Mouse (Mus musculus) limb, embryonic 15.5 days (tissue): ENCODE data around the gene Arhgef28. TPM values are rescaled to one million over a fixed set of nuclear protein-coding genes. Genes with fewer than 3 reads are reported as not detected.
A peak's percentile ranks its signal among the peaks of the same experiment; 100 is the strongest.
"Not testable (repeated sequence)": the region's sequence is repeated elsewhere in the genome, so short reads cannot be mapped to it uniquely, and the experiment has no call there.

ENCODE experiments used
- ATAC-seq: fragments of 200-750 bp; cut with Nextera tagmentation; 2 replicates; pipeline ENCODE4 v1.8.0; 2017; ENCODE audit warnings: low read depth, moderate TSS enrichment; ENCODE audit not compliant: insufficient number of reproducible peaks, low FRiP score, low TSS enrichment
- H3K27ac ChIP-seq: fragments of 300-500 bp; sonication (generic); 2 replicates; pipeline ENCODE4 v1.5.1; 2015; ENCODE audit warnings: moderate library complexity, mild to moderate bottlenecking, inconsistent platforms
- H3K27me3 ChIP-seq: fragments of 300-500 bp; sonication (generic); 2 replicates; pipeline ENCODE4 v1.6.1; 2015; ENCODE audit warnings: inconsistent platforms
- H3K36me3 ChIP-seq: fragments of 300-500 bp; sonication (generic); 2 replicates; pipeline ENCODE4 v1.6.1; 2015; ENCODE audit warnings: inconsistent platforms
- H3K4me1 ChIP-seq: fragments of 300-500 bp; sonication (generic); 2 replicates; pipeline ENCODE4 v1.6.1; 2015; ENCODE audit warnings: inconsistent platforms
- H3K4me2 ChIP-seq: fragments of 300-500 bp; sonication (generic); 2 replicates; pipeline ENCODE4 v1.6.1; 2015; ENCODE audit warnings: mild to moderate bottlenecking, inconsistent platforms
- H3K4me3 ChIP-seq: fragments of 300-500 bp; sonication (generic); 2 replicates; pipeline ENCODE4 v1.5.1; 2015; ENCODE audit warnings: mild to moderate bottlenecking, inconsistent platforms
- H3K9ac ChIP-seq: fragments of 300-500 bp; sonication (generic); 2 replicates; pipeline ENCODE4 v1.6.1; 2015; ENCODE audit warnings: inconsistent platforms
- H3K9me3 ChIP-seq: fragments of 300-500 bp; sonication (generic); 2 replicates; pipeline ENCODE4 v1.6.1; 2016; ENCODE audit warnings: inconsistent platforms
- WGBS: fragments of 180-500 bp; shearing (Covaris S2); methylation state at CpG from one replicate; pipeline ENCODE4 v1.1.7; 2015; 5-methylcytosine and 5-hydroxymethylcytosine counted together
- polyA plus RNA-seq: library from polyadenylated mRNA; unstranded; fragments of >200 nt; fragmentation: Nextera tagmentation; extraction: Ambion mirVana; gene quantifications from 2 replicates; pipeline ENCODE4 v1.2.1, GENCODE M21; 2015

The Arhgef28 gene
- polyA plus RNA-seq, 1 experiment from 2014 or later = 15.0 TPM

DNA sequence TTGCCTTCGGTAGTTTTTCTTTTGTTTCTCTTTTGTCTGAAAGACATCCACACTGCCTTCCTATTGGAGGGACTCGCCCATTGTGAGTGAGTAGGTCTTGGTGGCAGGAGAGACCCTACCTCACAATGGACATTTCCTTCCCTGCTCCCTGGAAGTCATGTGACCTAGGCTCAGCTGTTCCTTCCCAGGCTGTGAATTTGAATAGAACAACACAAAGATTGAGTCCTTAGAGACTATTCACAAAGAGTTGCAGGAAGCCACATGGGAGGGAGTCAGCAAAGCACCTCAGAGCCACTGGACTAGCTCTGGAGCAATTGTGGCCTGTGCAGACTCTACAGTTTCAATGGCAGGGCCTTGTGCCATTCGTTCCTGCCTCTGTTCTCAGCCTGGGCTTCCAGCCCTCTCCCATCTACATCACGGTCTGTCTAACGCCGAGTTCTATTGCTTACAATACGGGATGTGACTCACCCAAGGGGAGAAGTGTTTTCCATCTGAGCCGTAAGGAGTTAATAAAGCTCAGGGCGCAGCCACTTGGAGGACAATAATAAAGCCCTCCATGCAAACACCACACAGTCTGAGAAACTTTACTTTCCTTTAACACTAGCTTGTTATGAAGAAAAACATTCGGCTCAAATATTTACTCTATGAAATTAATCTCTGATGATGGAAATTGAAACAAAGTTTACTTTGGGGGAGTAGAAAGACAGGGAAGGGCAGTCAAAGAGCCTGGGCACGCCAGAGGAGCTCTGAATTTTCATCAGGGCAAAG lies 85.7 kb downstream of the Arhgef28 start:
- Histone ChIP-seq H3K9ac (no peak overlapping the region), H3K9me3 (no peaks in the 10 kb centered on the region), H3K4me3 (no peak overlapping the region), H3K36me3 (no peaks in the 10 kb centered on the region), H3K4me2 (no peak overlapping the region), H3K27me3 (no peaks in the 10 kb centered on the region), H3K4me1 (no peaks in the 10 kb centered on the region), H3K27ac (no peak overlapping the region; the same call in 1 of the 2 replicates)
- WGBS = 71% methylated on average over 11 of the region's 11 CpGs
- ATAC-seq = no peak

DNA sequence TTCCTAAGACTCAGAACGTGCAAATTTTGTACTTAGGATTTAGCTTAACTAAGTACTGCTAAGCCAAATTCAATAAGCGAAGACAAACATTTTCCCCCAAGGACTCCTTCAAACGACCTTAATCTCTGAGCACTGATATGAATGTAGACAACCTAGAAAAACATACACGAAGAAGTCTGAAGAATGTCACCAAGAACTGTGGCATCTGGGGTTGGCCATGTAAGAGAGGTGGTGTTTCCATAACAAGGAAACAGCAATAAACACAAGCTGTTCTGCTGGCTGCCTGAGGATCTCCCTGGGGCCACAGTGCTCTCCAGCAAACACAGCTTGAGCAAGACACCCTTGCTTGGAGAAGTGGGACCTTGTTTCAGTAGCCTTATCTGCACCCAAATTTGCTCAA lies 87.9 kb downstream of the Arhgef28 start:
- Histone ChIP-seq H3K27me3 (no peaks in the 10 kb centered on the region), H3K27ac (no peak overlapping the region), H3K4me1 (no peaks in the 10 kb centered on the region), H3K36me3 (no peaks in the 10 kb centered on the region), H3K9ac (no peak overlapping the region), H3K9me3 (no peaks in the 10 kb centered on the region), H3K4me2 (no peak overlapping the region), H3K4me3 (no peak overlapping the region)
- WGBS = 63% methylated on average over 4 of the region's 4 CpGs
- no peak for ATAC-seq

DNA sequence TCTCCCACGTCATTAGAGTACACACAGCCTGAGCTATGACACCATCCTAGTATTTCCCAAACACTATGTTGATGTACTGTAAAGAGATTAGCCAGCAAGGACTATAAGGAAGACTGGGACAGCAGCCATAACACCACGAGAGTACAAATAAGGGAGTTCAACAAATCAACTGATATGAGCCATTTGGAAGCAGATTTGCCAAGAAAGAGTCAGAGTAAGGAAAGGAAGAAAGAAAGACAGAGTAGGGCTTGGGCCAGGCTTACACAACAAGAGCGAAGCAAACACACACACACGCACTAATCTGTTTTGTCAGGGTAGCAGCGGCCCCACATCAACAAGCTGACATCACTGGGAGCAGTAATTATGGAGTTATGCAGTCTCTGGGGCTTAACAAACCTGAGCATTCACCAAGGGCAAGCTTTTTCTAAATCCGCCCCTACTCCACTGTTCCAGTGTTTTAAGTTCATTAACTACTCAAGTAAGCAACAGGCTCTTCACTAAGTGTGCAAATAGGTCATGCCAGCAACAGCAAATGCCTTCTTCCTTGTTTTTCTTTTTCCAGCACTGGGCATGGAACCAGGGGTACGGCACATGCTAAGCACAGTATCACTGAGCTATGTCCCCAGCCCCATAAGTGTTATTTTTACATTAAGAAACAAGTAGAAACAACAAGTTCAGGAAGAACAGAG lies 88.5 kb downstream of the Arhgef28 start:
- no peaks in the 10 kb centered on the region for H3K4me1 ChIP-seq
- H3K27ac ChIP-seq = no peak overlapping the region
- no peak for ATAC-seq
- H3K9ac ChIP-seq = no peak overlapping the region
- no peaks in the 10 kb centered on the region for H3K27me3 ChIP-seq
- no peaks in the 10 kb centered on the region for H3K36me3 ChIP-seq
- H3K4me2 ChIP-seq = no peak overlapping the region
- no peaks in the 10 kb centered on the region for H3K9me3 ChIP-seq
- no peak overlapping the region for H3K4me3 ChIP-seq
- WGBS = 62% methylated on average over 7 of the region's 7 CpGs

DNA sequence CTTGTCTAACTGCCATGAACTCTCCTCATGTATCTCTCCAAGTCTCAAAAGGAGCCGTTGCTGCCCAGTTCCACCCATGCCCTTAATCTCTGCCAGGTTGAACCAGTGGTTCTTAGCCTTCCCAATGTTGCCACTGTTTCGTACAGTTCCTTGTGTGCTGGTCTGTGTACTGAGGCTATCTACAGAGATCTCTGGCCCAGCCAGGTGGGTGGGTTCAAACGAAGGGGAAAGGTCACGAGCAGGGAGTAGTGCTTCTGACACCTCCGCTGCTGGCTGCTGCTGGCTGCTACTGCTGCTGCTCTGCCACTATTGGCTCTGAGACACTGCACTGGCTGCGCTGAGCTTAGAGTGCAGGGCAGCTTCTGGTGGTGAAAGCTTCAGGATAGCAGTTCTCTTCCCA lies 90.6 kb downstream of the Arhgef28 start:
- Histone ChIP-seq H3K4me3 (no peak overlapping the region), H3K36me3 (no peaks in the 10 kb centered on the region), H3K9ac (no peak overlapping the region), H3K4me1 (no peaks in the 10 kb centered on the region), H3K27me3 (no peaks in the 10 kb centered on the region), H3K27ac (no peak overlapping the region), H3K4me2 (no peak overlapping the region), H3K9me3 (no peaks in the 10 kb centered on the region)
- WGBS = 57% methylated on average over 6 of the region's 6 CpGs
- no peak for ATAC-seq

DNA sequence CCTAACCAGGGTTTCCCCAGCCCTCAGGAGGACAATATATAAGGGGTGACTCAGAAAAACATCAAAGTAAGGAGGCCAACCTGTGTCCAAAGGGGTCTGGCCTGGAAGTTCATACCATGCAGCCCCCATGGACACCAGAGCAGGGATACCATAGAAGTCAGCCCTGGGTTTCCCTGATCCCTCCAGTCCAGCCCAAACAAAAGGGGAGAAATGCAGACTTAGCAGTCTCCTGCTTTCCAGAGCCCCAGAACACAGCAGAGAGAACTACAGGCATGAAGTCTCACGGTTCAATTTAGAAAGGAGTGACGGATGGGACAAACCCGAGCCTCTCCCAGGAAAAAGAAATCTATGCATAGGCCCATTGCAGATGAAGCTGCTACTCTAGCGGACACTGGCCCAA lies 91.2 kb downstream of the Arhgef28 start:
- WGBS = 76% methylated on average over 4 of the region's 4 CpGs
- Histone ChIP-seq H3K9me3 (no peaks in the 10 kb centered on the region), H3K27ac (no peak overlapping the region), H3K27me3 (no peaks in the 10 kb centered on the region), H3K4me1 (no peaks in the 10 kb centered on the region), H3K9ac (no peak overlapping the region), H3K36me3 (no peaks in the 10 kb centered on the region), H3K4me3 (no peak overlapping the region), H3K4me2 (no peak overlapping the region)
- ATAC-seq = no peak

DNA sequence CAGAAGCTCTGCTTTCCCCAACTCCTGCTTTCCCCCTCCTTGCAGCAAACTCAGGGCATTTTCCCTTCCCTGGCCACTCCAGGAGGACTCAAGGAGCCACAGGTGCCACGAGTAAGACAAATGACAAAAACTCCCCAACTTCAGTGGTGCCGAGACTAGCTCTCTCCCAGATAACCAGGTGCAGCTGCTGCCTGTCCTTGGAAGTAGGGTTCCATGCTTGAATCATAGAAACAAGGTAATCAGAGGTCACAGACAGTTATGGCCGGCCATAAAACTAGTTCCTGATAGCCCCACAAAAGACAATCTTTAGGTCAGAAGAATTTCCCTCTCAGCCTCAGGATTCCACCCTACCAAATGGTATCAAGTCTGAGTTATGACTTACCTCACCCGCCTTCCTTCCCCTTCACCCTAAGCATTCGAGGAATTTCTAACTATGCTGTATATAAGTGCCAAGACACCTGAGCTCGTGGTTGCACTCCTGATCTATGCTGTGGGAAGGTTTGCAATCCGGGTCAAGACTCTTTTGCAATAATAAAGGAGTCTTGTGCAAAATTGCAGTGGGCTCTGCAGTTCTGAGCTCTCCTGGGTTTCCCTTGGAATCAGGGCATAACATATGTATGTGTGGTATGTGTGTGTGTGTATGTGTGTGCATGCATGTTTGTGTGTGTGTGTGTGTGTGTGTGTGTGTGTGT lies 93.3 kb downstream of the Arhgef28 start:
- no peak overlapping the region for H3K27ac ChIP-seq
- H3K9me3 ChIP-seq = no peaks in the 10 kb centered on the region
- no peaks in the 10 kb centered on the region for H3K4me1 ChIP-seq
- ATAC-seq = no peak
- no peaks in the 10 kb centered on the region for H3K27me3 ChIP-seq
- H3K4me2 ChIP-seq = no peak overlapping the region
- no peak overlapping the region for H3K9ac ChIP-seq
- no peak overlapping the region for H3K4me3 ChIP-seq
- 43% methylated on average over 7 of the region's 7 CpGs for WGBS
- no peaks in the 10 kb centered on the region for H3K36me3 ChIP-seq

DNA sequence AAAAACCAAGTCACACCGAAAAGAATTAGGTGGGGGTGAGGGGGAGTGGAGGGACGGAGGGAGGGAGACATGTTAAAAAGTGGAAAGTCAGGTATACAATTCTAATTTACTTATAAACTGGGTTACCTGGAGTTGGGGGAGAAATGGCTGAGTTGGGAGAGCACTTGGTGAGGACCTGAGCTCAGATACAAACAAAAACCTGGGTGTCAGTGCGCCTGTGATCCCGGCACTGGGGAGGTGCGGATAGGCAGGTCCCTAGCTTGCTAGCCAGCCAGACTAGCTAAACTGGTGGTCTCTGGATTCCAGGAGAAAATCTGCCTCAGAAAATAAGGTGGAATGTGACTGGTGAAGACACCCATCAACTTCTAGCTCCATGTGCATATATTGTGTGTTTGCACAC lies 94.7 kb downstream of the Arhgef28 start:
- no peak for ATAC-seq
- Histone ChIP-seq H3K27ac (no peak overlapping the region), H3K4me3 (no peak overlapping the region), H3K27me3 (no peaks in the 10 kb centered on the region), H3K9me3 (no peaks in the 10 kb centered on the region), H3K36me3 (no peaks in the 10 kb centered on the region), H3K4me1 (no peaks in the 10 kb centered on the region), H3K9ac (no peak overlapping the region), H3K4me2 (no peak overlapping the region)
- WGBS = 80% methylated on average over 5 of the region's 5 CpGs

DNA sequence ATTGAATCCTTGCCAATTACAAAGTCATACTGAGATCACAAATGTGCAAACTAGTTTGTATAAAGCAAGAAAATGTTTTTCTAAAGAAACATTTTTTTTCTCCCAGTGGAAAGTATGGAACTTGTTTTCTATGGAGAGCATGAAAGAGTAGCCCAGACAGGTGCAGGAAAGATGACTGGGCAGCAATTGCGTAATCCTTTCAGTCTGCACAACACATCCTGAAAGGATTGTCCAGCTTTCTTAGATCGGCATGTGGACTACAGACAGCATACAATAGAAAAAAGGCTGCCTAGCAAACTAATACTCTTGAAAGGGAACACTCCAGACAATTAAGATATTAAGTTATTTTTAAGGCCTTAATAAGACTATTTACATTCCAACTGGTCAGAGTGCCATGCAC lies 95.2 kb downstream of the Arhgef28 start:
- H3K4me1 ChIP-seq = no peaks in the 10 kb centered on the region
- no peaks in the 10 kb centered on the region for H3K9me3 ChIP-seq
- WGBS = 69% methylated on average over 2 of the region's 2 CpGs
- no peak overlapping the region for H3K27ac ChIP-seq
- H3K9ac ChIP-seq = no peak overlapping the region
- H3K4me2 ChIP-seq = no peak overlapping the region
- ATAC-seq = no peak
- no peaks in the 10 kb centered on the region for H3K36me3 ChIP-seq
- no peak overlapping the region for H3K4me3 ChIP-seq
- H3K27me3 ChIP-seq = no peaks in the 10 kb centered on the region

DNA sequence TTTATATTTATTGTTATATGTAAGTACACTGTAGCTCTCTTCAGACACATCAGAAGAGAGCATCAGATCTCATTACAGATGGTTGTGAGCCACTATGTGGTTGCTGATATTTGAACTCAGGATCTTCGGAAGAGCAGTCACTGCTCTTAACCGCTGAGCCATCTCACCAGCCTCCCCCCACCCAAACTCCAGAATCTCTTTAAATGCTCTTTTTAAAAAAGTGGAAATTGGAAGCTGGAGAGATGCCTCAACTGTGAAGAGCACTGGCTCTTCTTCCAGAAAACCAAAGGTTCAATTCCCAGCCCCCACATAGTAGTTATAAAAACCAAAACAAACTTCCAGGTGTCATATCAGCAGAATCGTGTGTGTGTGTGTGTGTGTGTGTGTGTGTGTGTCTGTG lies 97.8 kb downstream of the Arhgef28 start:
- H3K9me3 ChIP-seq, H3K27ac ChIP-seq, ATAC-seq, H3K4me1 ChIP-seq, H3K36me3 ChIP-seq, H3K4me2 ChIP-seq, H3K9ac ChIP-seq, H3K27me3 ChIP-seq, H3K4me3 ChIP-seq: not testable (repeated sequence)
- WGBS = 84% methylated on average over 3 of the region's 3 CpGs

DNA sequence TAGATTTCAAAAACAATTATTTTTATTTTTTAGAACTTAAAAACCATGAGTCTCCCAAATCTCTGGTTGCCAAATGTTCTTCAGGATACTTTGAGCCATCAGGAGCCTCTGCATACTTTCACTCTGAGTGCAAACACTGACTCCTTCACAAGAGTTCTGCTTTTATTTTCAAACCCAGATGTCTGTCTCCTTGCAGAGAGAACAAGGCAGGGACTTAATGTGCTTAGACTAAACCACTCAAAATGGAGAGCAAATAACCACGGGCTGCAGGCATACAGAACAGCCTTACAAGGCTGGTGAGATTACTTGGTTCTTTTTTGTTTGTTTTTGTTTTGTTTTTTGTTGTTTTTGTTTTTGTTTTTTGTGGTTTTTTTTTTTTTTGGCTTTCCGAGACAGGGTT lies 98.6 kb downstream of the Arhgef28 start:
- Histone ChIP-seq H3K9ac (no peak overlapping the region), H3K4me3 (no peak overlapping the region), H3K27me3 (no peaks in the 10 kb centered on the region), H3K9me3 (no peaks in the 10 kb centered on the region), H3K36me3 (no peaks in the 10 kb centered on the region), H3K4me1 (no peaks in the 10 kb centered on the region), H3K27ac (no peak overlapping the region), H3K4me2 (no peak overlapping the region)
- ATAC-seq = no peak
- 82% methylated on average over 2 of the region's 2 CpGs for WGBS

DNA sequence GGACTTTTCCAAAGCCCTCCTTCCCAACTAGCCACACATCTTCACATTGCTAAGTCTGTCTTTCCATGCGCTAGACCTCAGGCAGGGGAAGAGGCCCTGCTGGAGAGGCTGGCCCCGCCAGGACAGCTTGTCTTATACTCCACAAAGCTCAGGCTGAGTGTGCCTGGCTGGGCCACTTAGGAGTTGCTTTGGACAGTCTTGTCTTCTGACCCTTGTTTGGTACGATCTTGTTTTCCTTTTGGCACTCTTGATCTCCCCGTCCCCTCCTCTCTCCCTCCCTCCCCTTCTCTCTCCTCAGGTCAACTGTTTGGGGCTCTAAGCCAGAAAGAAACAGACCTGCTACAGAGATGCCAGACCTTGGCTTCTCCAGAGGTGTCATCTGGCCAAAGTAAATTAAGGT lies 110.3 kb downstream of the Arhgef28 start:
- Histone ChIP-seq H3K4me2 (no peak overlapping the region), H3K4me1 (peaks cover 19% of the 10 kb centered on the region), H3K9ac (no peak overlapping the region), H3K9me3 (no peaks in the 10 kb centered on the region), H3K4me3 (no peak overlapping the region), H3K27me3 (no peaks in the 10 kb centered on the region), H3K36me3 (no peaks in the 10 kb centered on the region), H3K27ac (no peak overlapping the region)
- 76% methylated on average over 4 of the region's 4 CpGs for WGBS
- no peak for ATAC-seq

DNA sequence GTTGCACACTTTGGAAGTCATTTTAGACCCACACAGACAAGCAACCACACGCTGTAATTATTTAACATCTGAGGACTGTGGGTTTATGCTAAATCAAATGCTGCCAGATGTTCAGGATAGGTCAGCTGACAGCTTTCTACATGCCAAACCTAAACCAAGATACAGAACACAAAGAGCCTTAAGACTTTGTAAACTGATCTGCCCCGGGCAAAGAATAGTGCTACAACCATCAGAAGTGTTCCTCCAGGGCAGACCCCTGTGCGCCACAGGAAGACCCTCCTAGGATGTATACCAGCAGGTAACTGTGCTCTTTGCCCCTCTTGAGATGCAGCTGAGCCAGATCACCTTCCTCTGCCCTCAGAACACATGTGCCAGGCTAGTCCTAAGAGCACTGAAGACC lies 111.9 kb downstream of the Arhgef28 start:
- no peak overlapping the region for H3K4me2 ChIP-seq
- H3K36me3 ChIP-seq = no peaks in the 10 kb centered on the region
- peaks cover 19% of the 10 kb centered on the region for H3K4me1 ChIP-seq
- peak; percentile 30; the same call in 1 of the 2 replicates for ATAC-seq
- 22% methylated on average over 3 of the region's 3 CpGs for WGBS
- no peaks in the 10 kb centered on the region for H3K27me3 ChIP-seq
- no peak overlapping the region; the same call in 1 of the 2 replicates for H3K27ac ChIP-seq
- no peaks in the 10 kb centered on the region for H3K9me3 ChIP-seq
- no peak overlapping the region for H3K9ac ChIP-seq
- no peak overlapping the region for H3K4me3 ChIP-seq
